Mouse (Mus musculus) forebrain, embryonic 14.5 days (tissue): ENCODE data around the gene Pcgf3. TPM values are rescaled to one million over a fixed set of nuclear protein-coding genes. Genes with fewer than 3 reads are reported as not detected.
"Not testable (repeated sequence)": the region's sequence is repeated elsewhere in the genome, so short reads cannot be mapped to it uniquely, and the experiment has no call there.

ENCODE experiments used
- ATAC-seq: fragments of 200-750 bp; cut with Nextera tagmentation; 2 replicates; pipeline ENCODE4 v1.8.0; 2017; ENCODE audit warnings: mild to moderate bottlenecking, moderate library complexity
- DNase-seq: peaks from one replicate; pipeline ENCODE4 v3.0.0-alpha.2; 2015; ENCODE audit warnings: low spot score
- H3K27ac ChIP-seq: fragments of 300-500 bp; sonication (generic); 2 replicates; pipeline ENCODE4 v1.5.1; 2014; ENCODE audit warnings: low read depth, mild to moderate bottlenecking, control low read depth, low read length, moderate library complexity
- H3K27me3 ChIP-seq: fragments of 300-500 bp; sonication (generic); replicated peaks from 2 replicates; pipeline ENCODE4 v1.6.1; 2014; ENCODE audit warnings: low read length, control low read depth, mixed read lengths; ENCODE audit not compliant: control insufficient read depth, insufficient read depth
- H3K36me3 ChIP-seq: fragments of 300-500 bp; sonication (generic); 2 replicates; pipeline ENCODE4 v1.6.1; 2014; ENCODE audit warnings: low read length, control low read depth; ENCODE audit not compliant: control insufficient read depth, insufficient read depth
- H3K4me1 ChIP-seq: fragments of 300-500 bp; sonication (generic); 2 replicates; pipeline ENCODE4 v1.6.1; 2014; ENCODE audit warnings: antibody characterized with exemption, low read length, control low read depth; ENCODE audit not compliant: control insufficient read depth, insufficient read depth
- H3K4me2 ChIP-seq: fragments of 300-500 bp; sonication (generic); 2 replicates; pipeline ENCODE4 v1.6.1; 2014; ENCODE audit warnings: mild to moderate bottlenecking, control low read depth, low read length
- H3K4me3 ChIP-seq: fragments of 300-500 bp; sonication (generic); 2 replicates; pipeline ENCODE4 v1.5.1; 2014; ENCODE audit warnings: low read depth, low read length, control low read depth
- H3K9ac ChIP-seq: fragments of 300-500 bp; sonication (generic); 2 replicates; pipeline ENCODE4 v1.6.1; 2014; ENCODE audit warnings: mild to moderate bottlenecking, low read length, control low read depth, moderate library complexity
- H3K9me3 ChIP-seq: fragments of 300-500 bp; sonication (generic); replicated peaks from 2 replicates; pipeline ENCODE4 v1.6.1; 2016; ENCODE audit warnings: low read length, control low read depth, mixed read lengths; ENCODE audit not compliant: control insufficient read depth
- WGBS: fragments of 180-500 bp; shearing (Covaris S2); extraction: QIAGEN DNeasy Blood & Tissue Kit; methylation state at CpG from one replicate; pipeline ENCODE4 v1.1.7; 2014; 5-methylcytosine and 5-hydroxymethylcytosine counted together
- polyA plus RNA-seq: library from polyadenylated mRNA; unstranded; fragments of >200 nt; fragmentation: Nextera tagmentation; extraction: Ambion mirVana; gene quantifications from 2 replicates; pipeline ENCODE4 v1.2.1, GENCODE M21; 2014

Pcgf3 gene
- polyA plus RNA-seq, 1 experiment from 2014 or later, result 27.7 TPM

GRCm38 (mm10) chr5:108486148-108486547 lies 25.1 kb downstream of the Pcgf3 start:
- not testable (repeated sequence) for H3K4me1 ChIP-seq, H3K9me3 ChIP-seq, H3K4me2 ChIP-seq, H3K4me3 ChIP-seq, H3K27ac ChIP-seq, H3K27me3 ChIP-seq, H3K9ac ChIP-seq, DNase-seq, ATAC-seq
- WGBS, result 92% methylated on average over 4 of the region's 5 CpGs
- peaks cover 76% of the 10 kb centered on the region for H3K36me3 ChIP-seq

GRCm38 (mm10) chr5:108501573-108501972 lies 40.5 kb downstream of the Pcgf3 start:
- Histone ChIP-seq H3K36me3 (peaks cover 81% of the 10 kb centered on the region), H3K4me3 (no peak overlapping the region), H3K27ac (no peak overlapping the region), H3K4me2 (no peak overlapping the region), H3K4me1 (no peaks in the 10 kb centered on the region), H3K9me3 (no peaks in the 10 kb centered on the region), H3K27me3 (no peaks in the 10 kb centered on the region), H3K9ac (no peak overlapping the region)
- 95% methylated on average over 1 of the region's 1 CpGs for WGBS
- no peak for ATAC-seq
- DNase-seq, result no peak

- no peaks in the 10 kb centered on the region for H3K27me3 ChIP-seq
- WGBS, result 96% methylated on average over 18 of the region's 18 CpGs
- H3K4me1 ChIP-seq, result no peaks in the 10 kb centered on the region
- ATAC-seq (no peak), DNase-seq (no peak)
- H3K9me3 ChIP-seq, result no peaks in the 10 kb centered on the region
- H3K36me3 ChIP-seq, result peaks cover 75% of the 10 kb centered on the region
- no peak overlapping the region for H3K9ac ChIP-seq
- no peak overlapping the region for H3K27ac ChIP-seq
- H3K4me2 ChIP-seq, result no peak overlapping the region
- H3K4me3 ChIP-seq, result no peak overlapping the region
These were observed 41.3 kb downstream of the Pcgf3 start for GRCm38 (mm10) chr5:108502286-108502685.

GRCm38 (mm10) chr5:108515581-108516361 lies 54.7 kb downstream of the Pcgf3 start:
- H3K27me3 ChIP-seq, result no peaks in the 10 kb centered on the region
- WGBS, result 72% methylated on average over 6 of the region's 6 CpGs
- no peaks in the 10 kb centered on the region for H3K4me1 ChIP-seq
- no peak overlapping the region for H3K27ac ChIP-seq
- no peak for ATAC-seq
- no peak overlapping the region for H3K4me3 ChIP-seq
- no peaks in the 10 kb centered on the region for H3K9me3 ChIP-seq
- DNase-seq, result peak; percentile 4
- H3K4me2 ChIP-seq, result no peak overlapping the region
- H3K9ac ChIP-seq, result no peak overlapping the region
- no peaks in the 10 kb centered on the region for H3K36me3 ChIP-seq

GRCm38 (mm10) chr5:108516655-108517054 lies 55.6 kb downstream of the Pcgf3 start:
- Histone ChIP-seq H3K9me3 (no peaks in the 10 kb centered on the region), H3K9ac (no peak overlapping the region), H3K4me3 (no peak overlapping the region), H3K27ac (no peak overlapping the region), H3K4me1 (no peaks in the 10 kb centered on the region), H3K36me3 (no peaks in the 10 kb centered on the region), H3K27me3 (no peaks in the 10 kb centered on the region), H3K4me2 (no peak overlapping the region)
- 95% methylated on average over 3 of the region's 3 CpGs for WGBS
- DNase-seq, result no peak
- ATAC-seq, result no peak

- WGBS, result 83% methylated on average over 9 of the region's 9 CpGs
These were observed 57.3 kb downstream of the Pcgf3 start for GRCm38 (mm10) chr5:108518106-108518885.

GRCm38 (mm10) chr5:108518951-108519350 lies 57.9 kb downstream of the Pcgf3 start:
- WGBS, result 69% methylated on average over 5 of the region's 5 CpGs
- Histone ChIP-seq H3K27me3 (no peaks in the 10 kb centered on the region), H3K36me3 (no peaks in the 10 kb centered on the region), H3K4me2 (no peak overlapping the region), H3K4me3 (no peak overlapping the region), H3K9me3 (no peaks in the 10 kb centered on the region), H3K27ac (no peak overlapping the region), H3K9ac (no peak overlapping the region), H3K4me1 (no peaks in the 10 kb centered on the region)
- ATAC-seq (no peak), DNase-seq (no peak)

More at GRCm38 (mm10) chr5:108518106-108518885, 57.3 kb downstream of the Pcgf3 start:
- DNase-seq (no peak), ATAC-seq (no peak)
- no peak overlapping the region for H3K4me3 ChIP-seq
- no peaks in the 10 kb centered on the region for H3K9me3 ChIP-seq
- no peaks in the 10 kb centered on the region for H3K4me1 ChIP-seq
- H3K4me2 ChIP-seq, result no peak overlapping the region
- H3K27me3 ChIP-seq, result no peaks in the 10 kb centered on the region
- no peak overlapping the region for H3K27ac ChIP-seq
- no peak overlapping the region for H3K9ac ChIP-seq
- H3K36me3 ChIP-seq, result no peaks in the 10 kb centered on the region

GRCm38 (mm10) chr5:108520153-108520552 lies 59.1 kb downstream of the Pcgf3 start:
- no peak overlapping the region for H3K27ac ChIP-seq
- H3K4me2 ChIP-seq, result no peak overlapping the region
- H3K4me3 ChIP-seq, result no peak overlapping the region
- H3K27me3 ChIP-seq, result no peaks in the 10 kb centered on the region
- no peak overlapping the region for H3K9ac ChIP-seq
- WGBS, result 86% methylated on average over 7 of the region's 7 CpGs
- H3K36me3 ChIP-seq, result no peaks in the 10 kb centered on the region
- H3K9me3 ChIP-seq, result no peaks in the 10 kb centered on the region
- ATAC-seq (no peak), DNase-seq (no peak)
- no peaks in the 10 kb centered on the region for H3K4me1 ChIP-seq

- no peaks in the 10 kb centered on the region for H3K36me3 ChIP-seq
- no peaks in the 10 kb centered on the region for H3K4me1 ChIP-seq
- H3K27me3 ChIP-seq, result no peaks in the 10 kb centered on the region
- WGBS, result 57% methylated on average over 2 of the region's 2 CpGs
- DNase-seq (no peak), ATAC-seq (no peak)
- H3K9ac ChIP-seq, result no peak overlapping the region
- no peaks in the 10 kb centered on the region for H3K9me3 ChIP-seq
- no peak overlapping the region for H3K4me2 ChIP-seq
- H3K27ac ChIP-seq, result no peak overlapping the region
- H3K4me3 ChIP-seq, result no peak overlapping the region
These were observed 60.0 kb downstream of the Pcgf3 start for GRCm38 (mm10) chr5:108521016-108521415.
